Mouse (Mus musculus) lung, adult 10 weeks (tissue): ENCODE results near the gene Gm14325. TPM values are rescaled to one million over a fixed set of nuclear protein-coding genes. Genes with fewer than 3 reads are reported as not detected.

Experiments
- polyA plus RNA-seq: library from polyadenylated mRNA; stranded (reverse); fragments of 350-450 nt; fragmentation: Illumina TruSeq; extraction: RNeasy Lipid Tissue Mini Kit (QIAGEN cat#74804); gene quantifications from one replicate; pipeline ENCODE4 v1.2.3, GENCODE M21; 2014; ENCODE audit warnings: low read depth, low replicate concordance; ENCODE audit not compliant: insufficient read depth

Gm14325 gene
- 16.2 TPM for polyA plus RNA-seq

GRCm38 (mm10) chr2:177839901-177840663 is at the start of gene Gm14325:
Gene Gm14325, minus strand, starts transcription at chr2:177840336.

Other genes starting within 250 kb of the Gm14325 start
- 5.9 TPM for gene Gm14322, start 81.0 kb downstream of the Gm14325 start, polyA plus RNA-seq
- 3.3 TPM for gene Gm14327, start 56.8 kb upstream of the Gm14325 start, polyA plus RNA-seq
- 1.1 TPM for gene Zfp972, start 85.3 kb upstream of the Gm14325 start, polyA plus RNA-seq
- 8.1 TPM for gene Gm14326, start 117.0 kb upstream of the Gm14325 start, polyA plus RNA-seq
- gene Zfp971, start 182.9 kb upstream of the Gm14325 start, polyA plus RNA-seq, result 5.1 TPM
- 11.4 TPM for gene Zfp931, start 238.1 kb upstream of the Gm14325 start, polyA plus RNA-seq